Comparison of ENCODE assay signal across 14 mouse cellular contexts in genomic region chr4:116492460-116492859, GRCm38 (mm10). TPM values are rescaled to one million over a fixed set of nuclear protein-coding genes. Genes with fewer than 3 reads are reported as not detected.
DNase-seq lines count a peak whose midpoint lies in the region; ATAC-seq and TF ChIP-seq lines count a peak whose summit lies in the region.
"Had no signal": no experiment of that assay in that cellular context is flagged by ENCODE, and none has a peak within 500 bp of the region (broad histone marks: within the 10 kb centered on the region; RNA-seq: fewer than 3 reads in every experiment).

No protein-coding gene starts in this region.

- DNase-seq in embryonic facial prominence, embryonic 14.5 days (ENCODE audit: low spot score): no peak
- DNase-seq in embryonic facial prominence, embryonic 10.5 days (ENCODE audit: low spot score): no peak
- peak; percentile 76 for DNase-seq in lung, embryonic 14.5 days
- DNase-seq in lung, postnatal 25 days (ENCODE audit: low spot score): no peak
- DNase-seq in embryo, embryonic 11 days: no peak
- no peak for DNase-seq in left cerebral cortex, postnatal 4 days
- no peak for DNase-seq in natural killer cell, adult 2 months (ENCODE audit: low spot score in 2 of 2)
- DNase-seq: cerebellum, adult 2 months; layer of hippocampus, adult 9-11 months; right cerebral cortex, postnatal 4 days had no signal

- WGBS in embryonic facial prominence, embryonic 14.5 days: 72% methylated on average over 4 of the region's 4 CpGs
- whole genome bisulfite sequencing in embryonic facial prominence, embryonic 10.5 days: 83% methylated on average over 4 of the region's 4 CpGs
- 31% methylated on average over 4 of the region's 4 CpGs for WGBS in lung, embryonic 14.5 days
- WGBS in lung, embryonic 16.5 days: 40% methylated on average over 4 of the region's 4 CpGs

- no peak overlapping the region for H3K4me2 ChIP-seq in embryonic facial prominence, embryonic 14.5 days (ENCODE audit: low read depth, low read length)
- peak overlapping the region; percentile 31; the same call in 1 of the 2 replicates for H3K4me2 ChIP-seq in lung, embryonic 14.5 days
- 0 out of 2 replicates have a peak overlapping the region, but pooled peaks have one; percentile 23 for H3K4me2 ChIP-seq in lung, embryonic 16.5 days (ENCODE audit: low read depth, low read length)
- H3K4me2 ChIP-seq: forebrain, embryonic 12.5 days had no signal

- ATAC-seq in embryonic facial prominence, embryonic 14.5 days (ENCODE audit: low read depth): no peak
- peak; percentile 35 for ATAC-seq in lung, embryonic 14.5 days (ENCODE audit: insufficient read depth)
- ATAC-seq in lung, embryonic 16.5 days (ENCODE audit: low read depth): peak; percentile 58
- ATAC-seq: hindbrain, embryonic 16.5 days had no signal

- no peak overlapping the region for H3K4me3 ChIP-seq in embryonic facial prominence, embryonic 14.5 days (ENCODE audit: low read depth, low read length)
- no peak overlapping the region for H3K4me3 ChIP-seq in embryonic facial prominence, embryonic 10.5 days
- no peak overlapping the region for H3K4me3 ChIP-seq in lung, embryonic 14.5 days (ENCODE audit: low read depth, low read length)
- no peak overlapping the region for H3K4me3 ChIP-seq in lung, embryonic 16.5 days (ENCODE audit: low read length)
- H3K4me3 ChIP-seq: forebrain, embryonic 12.5 days had no signal

- no peaks in the 10 kb centered on the region; the same call in 1 of the 2 replicates for H3K9me3 ChIP-seq in embryonic facial prominence, embryonic 14.5 days (ENCODE audit: control insufficient read depth, low read length)
- no peaks in the 10 kb centered on the region for H3K9me3 ChIP-seq in embryonic facial prominence, embryonic 10.5 days
- H3K9me3 ChIP-seq in lung, embryonic 14.5 days (ENCODE audit: low read depth, low read length): no peaks in the 10 kb centered on the region; the same call in 1 of the 2 replicates
- peaks cover 6% of the 10 kb centered on the region; the same call in 1 of the 2 replicates for H3K9me3 ChIP-seq in lung, embryonic 16.5 days (ENCODE audit: control insufficient read depth, low read length)
- H3K9me3 ChIP-seq: forebrain, embryonic 12.5 days had no signal

- H3K9ac ChIP-seq in embryonic facial prominence, embryonic 14.5 days (ENCODE audit: low read depth, low read length): no peak overlapping the region
- no peak overlapping the region for H3K9ac ChIP-seq in lung, embryonic 14.5 days
- no peak overlapping the region for H3K9ac ChIP-seq in lung, embryonic 16.5 days (ENCODE audit: low read length)
- H3K9ac ChIP-seq: forebrain, embryonic 12.5 days had no signal

- H3K27me3 ChIP-seq in embryonic facial prominence, embryonic 14.5 days (replicated peaks; ENCODE audit: control insufficient read depth, insufficient read depth, low read length): no peaks in the 10 kb centered on the region
- H3K27me3 ChIP-seq in embryonic facial prominence, embryonic 10.5 days (replicated peaks; ENCODE audit: low read depth, poor library complexity, severe bottlenecking): no peaks in the 10 kb centered on the region
- no peaks in the 10 kb centered on the region for H3K27me3 ChIP-seq in lung, embryonic 14.5 days (ENCODE audit: insufficient read depth, low read length)
- no peaks in the 10 kb centered on the region for H3K27me3 ChIP-seq in lung, embryonic 16.5 days (ENCODE audit: control insufficient read depth, insufficient read depth, low read depth, low read length)
- H3K27me3 ChIP-seq: forebrain, embryonic 12.5 days had no signal

- no peaks in the 10 kb centered on the region for H3K4me1 ChIP-seq in embryonic facial prominence, embryonic 14.5 days (ENCODE audit: control insufficient read depth, insufficient read depth, low read length)
- H3K4me1 ChIP-seq in embryonic facial prominence, embryonic 10.5 days: peaks cover 5% of the 10 kb centered on the region
- H3K4me1 ChIP-seq in lung, embryonic 14.5 days (ENCODE audit: insufficient read depth): peaks cover 17% of the 10 kb centered on the region
- H3K4me1 ChIP-seq in lung, embryonic 16.5 days (replicated peaks; ENCODE audit: control insufficient read depth, insufficient read depth, low read length): peaks cover 18% of the 10 kb centered on the region
- H3K4me1 ChIP-seq: forebrain, embryonic 12.5 days had no signal

- no peak for TF ChIP-seq CTCF in lung, embryonic 14.5 days (IDR thresholded peaks at IDR 0.05; ENCODE audit: low read depth)

- no peaks in the 10 kb centered on the region for H3K36me3 ChIP-seq in embryonic facial prominence, embryonic 14.5 days (ENCODE audit: control insufficient read depth, insufficient read depth, low read length)
- H3K36me3 ChIP-seq in embryonic facial prominence, embryonic 10.5 days (replicated peaks): no peaks in the 10 kb centered on the region
- H3K36me3 ChIP-seq in lung, embryonic 14.5 days (ENCODE audit: insufficient read depth): no peaks in the 10 kb centered on the region
- H3K36me3 ChIP-seq in lung, embryonic 16.5 days (ENCODE audit: control insufficient read depth, insufficient read depth, low read length): no peaks in the 10 kb centered on the region
- H3K36me3 ChIP-seq: forebrain, embryonic 12.5 days had no signal

- intact Hi-C loops in left cerebral cortex, postnatal 4 days (cut with DNase I): no loop called here

- H3K27ac ChIP-seq in embryonic facial prominence, embryonic 14.5 days (replicated peaks; ENCODE audit: low read depth, low read length): 0 out of 2 replicates have a peak overlapping the region, but pooled peaks have one; percentile 10
- no peak overlapping the region for H3K27ac ChIP-seq in embryonic facial prominence, embryonic 10.5 days (replicated peaks)
- peak overlapping the region; percentile 86 for H3K27ac ChIP-seq in lung, embryonic 14.5 days (ENCODE audit: low read depth)
- H3K27ac ChIP-seq in lung, embryonic 16.5 days (ENCODE audit: low read length): peak overlapping the region; percentile 51
- H3K27ac ChIP-seq: forebrain, embryonic 12.5 days; macrophage had no signal

RNA-seq across cellular contexts. Expression of gene Ipp, which starts 14.9 kb away (rescaled TPM):
- polyA plus RNA-seq in embryonic facial prominence, embryonic 14.5 days (2014; fragmentation: Nextera tagmentation; extraction: Ambion mirVana): 3.7 and 4.2 TPM in 2 replicates
- polyA plus RNA-seq in embryonic facial prominence, embryonic 10.5 days (2016; fragmentation: Nextera tagmentation; extraction: Ambion mirVana): 16.9 and 19.1 TPM in 2 replicates
- polyA plus RNA-seq in lung, embryonic 14.5 days (2014; fragmentation: Nextera tagmentation; extraction: Ambion mirVana): 3.4 and 3.8 TPM in 2 replicates
- 14.1 and 14.7 TPM in 2 replicates for polyA plus RNA-seq in lung, embryonic 16.5 days (2015; fragmentation: Nextera tagmentation; extraction: Ambion mirVana)
- total RNA-seq in left cerebral cortex, postnatal 4 days (2021): 10 to 100 TPM; 17.5 TPM

RNA-seq across cellular contexts. Expression of gene Mast2, which starts 28.5 kb away (rescaled TPM):
- 26.2 and 27.0 TPM in 2 replicates for polyA plus RNA-seq in embryonic facial prominence, embryonic 14.5 days (2014; fragmentation: Nextera tagmentation; extraction: Ambion mirVana)
- polyA plus RNA-seq in embryonic facial prominence, embryonic 10.5 days (2016; fragmentation: Nextera tagmentation; extraction: Ambion mirVana): 16.1 and 17.5 TPM in 2 replicates
- 33.6 and 37.3 TPM in 2 replicates for polyA plus RNA-seq in lung, embryonic 14.5 days (2014; fragmentation: Nextera tagmentation; extraction: Ambion mirVana)
- polyA plus RNA-seq in lung, embryonic 16.5 days (2015; fragmentation: Nextera tagmentation; extraction: Ambion mirVana): 11.0 and 11.5 TPM in 2 replicates
- total RNA-seq in left cerebral cortex, postnatal 4 days (2021): 100 to 1,000 TPM; 187 to 192 TPM
